Mouse (Mus musculus) bone marrow macrophage, adult 2 months (primary cell): ENCODE measurements around the gene Rbl1.

Source experiments
- CTCF ChIP-seq: IDR thresholded peaks from 2 replicates; pipeline ENCODE4 v1.5.1; 2012; ENCODE audit warnings: low read depth, mild to moderate bottlenecking, low read length, moderate library complexity
- POLR2A ChIP-seq: IDR thresholded peaks from 2 replicates; pipeline ENCODE4 v1.6.1; 2012; ENCODE audit warnings: mild to moderate bottlenecking, low read depth, low read length, borderline replicate concordance

GRCm38 (mm10) chr2:157235946-157236345, 31.6 kb upstream of the Rbl1 start:
- no peak for TF ChIP-seq CTCF
- TF ChIP-seq POLR2A, result no peak
